Mouse (Mus musculus) E14TG2a.4 (cell line): ENCODE data around the gene Tmem198b.
A peak's percentile ranks its signal among the peaks of the same experiment; 100 is the strongest.

Experiments used
- H3K27me3 ChIP-seq: 2 replicates; pipeline ENCODE4 v1.6.1; 2014; ENCODE audit warnings: low read length, control low read depth; ENCODE audit not compliant: insufficient read depth
- H3K36me3 ChIP-seq: 2 replicates; pipeline ENCODE4 v1.6.1; 2014; ENCODE audit warnings: low read length, control low read depth; ENCODE audit not compliant: insufficient read depth
- H3K4me1 ChIP-seq: replicated peaks from 2 replicates; pipeline ENCODE4 v1.6.1; 2014; ENCODE audit warnings: low read depth, low read length, control low read depth
- H3K4me3 ChIP-seq: replicated peaks from 2 replicates; pipeline ENCODE4 v1.5.1; 2014; ENCODE audit warnings: mild to moderate bottlenecking, low read length
- H3K9me3 ChIP-seq: 2 replicates; pipeline ENCODE4 v1.6.1; 2014; ENCODE audit warnings: low read length, control low read depth
- CTCF ChIP-seq: conservative IDR thresholded peaks from 2 replicates; pipeline ENCODE4 v1.5.1; 2014; ENCODE audit warnings: low read length
- NANOG ChIP-seq: IDR thresholded peaks from 2 replicates; pipeline ENCODE4 v1.6.1; 2014; ENCODE audit warnings: borderline replicate concordance, low read length, mixed read lengths
- POU5F1 ChIP-seq: IDR thresholded peaks from 2 replicates; pipeline ENCODE4 v1.6.1; 2014; ENCODE audit warnings: low read length, borderline replicate concordance

Tmem198b gene

DNA sequence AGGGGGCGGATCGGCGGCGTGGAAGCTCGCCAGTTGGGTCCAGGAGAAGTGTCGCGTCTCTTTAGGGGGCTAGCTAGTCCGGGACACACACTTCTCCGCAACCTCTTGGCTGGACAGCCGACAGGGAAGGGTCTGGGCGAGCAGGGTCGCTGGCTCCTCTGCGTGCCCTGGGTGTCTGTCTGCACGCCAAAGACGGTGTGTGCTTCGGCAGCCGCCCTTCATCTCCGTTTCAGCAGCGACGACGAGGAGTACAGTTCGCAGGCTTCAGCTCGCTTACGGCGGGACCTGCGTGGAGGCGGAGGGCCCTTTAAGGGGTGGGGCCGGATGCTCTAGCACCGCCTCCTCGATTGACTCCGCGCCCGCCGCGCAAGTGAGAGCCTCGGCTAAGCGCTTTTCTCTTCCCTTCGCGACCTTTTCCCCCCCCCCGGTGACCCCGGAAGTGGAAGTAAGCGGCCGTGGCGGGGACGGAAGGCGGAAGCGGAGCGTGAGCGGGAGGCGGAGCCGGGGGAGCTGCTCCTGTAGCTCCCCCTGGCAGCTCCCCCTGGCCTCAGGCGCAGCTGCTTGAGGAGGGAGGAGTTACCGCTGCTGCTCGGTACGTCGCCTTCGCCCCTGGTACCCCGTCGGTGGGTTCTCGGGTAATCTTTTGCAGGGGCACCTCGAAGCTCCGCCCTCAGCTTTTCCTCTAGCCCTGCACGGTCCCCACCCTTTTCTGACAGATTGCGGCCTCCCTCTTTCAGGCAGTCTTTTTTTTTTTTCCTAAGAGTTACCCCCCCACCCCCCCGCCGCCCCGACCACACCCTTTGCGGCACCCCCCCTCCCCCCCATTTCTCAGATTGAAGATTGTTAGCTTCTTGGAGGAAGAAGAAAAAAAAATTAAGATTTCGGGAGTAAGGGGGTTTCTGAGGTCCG is 1.2 kb upstream of the Tmem198b start:
- no peaks in the 10 kb centered on the region for H3K9me3 ChIP-seq
- TF ChIP-seq NANOG (no peak), CTCF (no peak), POU5F1 (no peak)
- H3K4me1 ChIP-seq = peaks cover 59% of the 10 kb centered on the region

GRCm38 (mm10) chr10:128803771-128804270 is 349 bp downstream of the Tmem198b start, which contains the start of gene Dnajc14:
TSS of gene Dnajc14 (plus strand) at chr10:128804062.
- Histone ChIP-seq H3K27me3 (peaks cover 22% of the 10 kb centered on the region), H3K9me3 (no peaks in the 10 kb centered on the region), H3K4me3 (peak within 1 kb of the TSS; percentile 100), H3K36me3 (peaks cover 48% of the 10 kb centered on the region), H3K4me1 (peaks cover 58% of the 10 kb centered on the region)
- TF ChIP-seq CTCF = no peak

More for the DNA sequence above, 1.2 kb upstream of the Tmem198b start:
- Histone ChIP-seq H3K4me3 (peak overlapping the region; percentile 100), H3K27me3 (peaks cover 22% of the 10 kb centered on the region), H3K36me3 (peaks cover 52% of the 10 kb centered on the region)

- TF ChIP-seq NANOG = no peak
- no peak for TF ChIP-seq POU5F1
- no peak for TF ChIP-seq CTCF
- Histone ChIP-seq H3K27me3 (peaks cover 22% of the 10 kb centered on the region), H3K4me3 (peak overlapping the region; percentile 100), H3K4me1 (peaks cover 54% of the 10 kb centered on the region), H3K36me3 (peaks cover 44% of the 10 kb centered on the region), H3K9me3 (no peaks in the 10 kb centered on the region)
These were observed 809 bp downstream of the Tmem198b start for GRCm38 (mm10) chr10:128803361-128803760.

GRCm38 (mm10) chr10:128802956-128803355 is 1.2 kb downstream of the Tmem198b start:
- H3K27me3 ChIP-seq = peaks cover 22% of the 10 kb centered on the region
- H3K4me3 ChIP-seq = peak overlapping the region; percentile 100; the same call in 1 of the 2 replicates
- peaks cover 40% of the 10 kb centered on the region for H3K36me3 ChIP-seq
- no peaks in the 10 kb centered on the region for H3K9me3 ChIP-seq
- H3K4me1 ChIP-seq = peaks cover 51% of the 10 kb centered on the region
- no peak for TF ChIP-seq CTCF
- TF ChIP-seq NANOG = no peak
- no peak for TF ChIP-seq POU5F1

GRCm38 (mm10) chr10:128801981-128802495 is 2.1 kb downstream of the Tmem198b start:
- Histone ChIP-seq H3K36me3 (peaks cover 30% of the 10 kb centered on the region), H3K27me3 (peaks cover 22% of the 10 kb centered on the region), H3K4me1 (peaks cover 42% of the 10 kb centered on the region), H3K4me3 (peak overlapping the region; percentile 69), H3K9me3 (no peaks in the 10 kb centered on the region)
- TF ChIP-seq POU5F1 (no peak), CTCF (no peak), NANOG (no peak)

DNA sequence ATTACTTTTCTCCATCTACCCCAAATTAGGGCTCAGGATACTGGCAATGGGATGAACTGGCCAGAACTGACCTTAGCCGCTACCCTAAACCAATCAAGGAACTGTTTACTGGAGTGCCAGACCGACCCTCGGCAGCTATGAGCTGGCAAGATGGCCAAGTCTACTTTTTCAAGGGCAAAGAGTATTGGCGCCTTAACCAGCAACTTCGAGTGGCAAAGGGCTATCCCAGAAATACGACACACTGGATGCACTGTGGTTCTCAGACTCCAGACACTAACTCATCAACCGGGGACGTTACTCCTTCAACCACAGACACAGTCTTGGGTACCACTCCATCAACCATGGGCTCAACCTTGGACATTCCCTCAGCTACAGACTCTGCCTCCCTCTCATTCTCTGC is 5.5 kb downstream of the Tmem198b start:
- no peak overlapping the region for H3K4me3 ChIP-seq
- no peaks in the 10 kb centered on the region for H3K9me3 ChIP-seq
- no peak for TF ChIP-seq CTCF
- no peak for TF ChIP-seq NANOG
- TF ChIP-seq POU5F1 = no peak

GRCm38 (mm10) chr10:128795581-128795980 is 8.6 kb downstream of the Tmem198b start:
- H3K4me3 ChIP-seq = no peak overlapping the region
- peaks cover 13% of the 10 kb centered on the region for H3K27me3 ChIP-seq
- peaks cover 17% of the 10 kb centered on the region for H3K4me1 ChIP-seq
- no peak for TF ChIP-seq CTCF
- no peak for TF ChIP-seq POU5F1
- TF ChIP-seq NANOG = no peak
- H3K9me3 ChIP-seq = no peaks in the 10 kb centered on the region
- 0 out of 2 replicates have a peak, but pooled peaks cover 7% of the 10 kb centered on the region for H3K36me3 ChIP-seq

More for the DNA sequence above, 5.5 kb downstream of the Tmem198b start:
- H3K27me3 ChIP-seq = peaks cover 31% of the 10 kb centered on the region
- peaks cover 22% of the 10 kb centered on the region for H3K36me3 ChIP-seq
- peaks cover 40% of the 10 kb centered on the region for H3K4me1 ChIP-seq

DNA sequence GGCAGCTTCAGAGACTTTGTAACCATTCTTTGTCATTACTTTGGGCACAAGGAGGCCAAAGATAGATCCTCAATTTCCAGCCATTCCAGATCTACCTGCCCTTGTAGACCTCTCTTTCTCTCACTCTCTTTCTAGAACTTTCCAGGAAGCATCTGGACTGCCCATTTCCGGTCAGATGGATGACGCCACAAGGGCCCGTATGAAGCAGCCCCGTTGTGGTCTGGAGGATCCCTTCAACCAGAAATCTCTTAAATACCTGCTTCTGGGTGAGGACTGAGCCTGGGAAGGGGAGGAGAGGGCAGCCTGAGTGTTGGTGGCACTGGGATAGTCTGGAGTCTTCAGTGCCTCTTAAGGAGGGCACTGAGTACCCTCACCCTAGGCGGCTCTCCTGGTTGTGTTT is 9.8 kb downstream of the Tmem198b start:
- Histone ChIP-seq H3K4me3 (peak overlapping the region; percentile 40), H3K9me3 (no peaks in the 10 kb centered on the region), H3K27me3 (peaks cover 14% of the 10 kb centered on the region), H3K36me3 (no peaks in the 10 kb centered on the region), H3K4me1 (peaks cover 17% of the 10 kb centered on the region)
- TF ChIP-seq CTCF (no peak), POU5F1 (no peak), NANOG (no peak)
